Mouse (Mus musculus): Measurements from ENCODE around the gene Tulp2. TPM values are rescaled to one million over a fixed set of nuclear protein-coding genes. Genes with fewer than 3 reads are reported as not detected.

Tulp2 gene
- polyA plus RNA-seq, 1 experiment from 2014 or later, result 0.15 TPM

GRCm38 (mm10) chr7:45490822-45491221, 9.1 kb downstream of the Tulp2 start:
- Histone ChIP-seq H3K27ac (replicated peaks) (0 out of 2 replicates have a peak overlapping the region, but pooled peaks have one; percentile 1), H3K4me3 (replicated peaks) (no peak overlapping the region), H3K36me3 (peaks cover 35% of the 10 kb centered on the region), H3K4me2 (no peak overlapping the region), H3K27me3 (replicated peaks) (no peaks in the 10 kb centered on the region), H3K9me3 (replicated peaks) (no peaks in the 10 kb centered on the region), H3K4me1 (peaks cover 37% of the 10 kb centered on the region), H3K9ac (replicated peaks) (no peak overlapping the region)
- 25% methylated on average over 9 of the region's 9 CpGs for WGBS
- no peak for ATAC-seq (ENCODE audit: low FRiP score)

DNA sequence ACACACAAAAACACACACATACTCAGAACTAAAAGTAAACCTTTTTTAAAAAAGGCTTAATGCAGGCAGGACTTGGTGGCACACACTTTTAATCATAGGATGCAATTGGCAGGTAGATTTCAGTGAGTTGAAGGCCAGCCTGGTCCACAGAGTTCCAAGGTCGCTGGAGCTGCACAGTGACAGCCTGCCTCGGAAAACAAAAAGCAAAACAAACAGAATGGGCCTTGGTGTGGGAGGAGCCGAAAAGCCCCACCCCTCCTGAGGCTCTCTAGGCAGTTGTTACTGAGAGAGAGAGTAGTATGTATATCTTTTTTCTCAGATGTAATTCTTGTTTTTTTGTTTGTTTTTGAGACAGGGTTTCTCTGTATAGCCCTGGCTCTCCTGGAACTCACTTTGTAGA, 9.6 kb downstream of the Tulp2 start:
- Histone ChIP-seq H3K4me1 (peaks cover 37% of the 10 kb centered on the region), H3K4me3 (replicated peaks) (no peak overlapping the region), H3K9me3 (replicated peaks) (no peaks in the 10 kb centered on the region), H3K27ac (replicated peaks) (0 out of 2 replicates have a peak overlapping the region, but pooled peaks have one; percentile 1), H3K27me3 (replicated peaks) (no peaks in the 10 kb centered on the region), H3K9ac (replicated peaks) (no peak overlapping the region), H3K36me3 (peaks cover 39% of the 10 kb centered on the region), H3K4me2 (no peak overlapping the region)
- no peak for ATAC-seq (ENCODE audit: low FRiP score)
- 12% methylated on average over 3 of the region's 3 CpGs for WGBS

DNA sequence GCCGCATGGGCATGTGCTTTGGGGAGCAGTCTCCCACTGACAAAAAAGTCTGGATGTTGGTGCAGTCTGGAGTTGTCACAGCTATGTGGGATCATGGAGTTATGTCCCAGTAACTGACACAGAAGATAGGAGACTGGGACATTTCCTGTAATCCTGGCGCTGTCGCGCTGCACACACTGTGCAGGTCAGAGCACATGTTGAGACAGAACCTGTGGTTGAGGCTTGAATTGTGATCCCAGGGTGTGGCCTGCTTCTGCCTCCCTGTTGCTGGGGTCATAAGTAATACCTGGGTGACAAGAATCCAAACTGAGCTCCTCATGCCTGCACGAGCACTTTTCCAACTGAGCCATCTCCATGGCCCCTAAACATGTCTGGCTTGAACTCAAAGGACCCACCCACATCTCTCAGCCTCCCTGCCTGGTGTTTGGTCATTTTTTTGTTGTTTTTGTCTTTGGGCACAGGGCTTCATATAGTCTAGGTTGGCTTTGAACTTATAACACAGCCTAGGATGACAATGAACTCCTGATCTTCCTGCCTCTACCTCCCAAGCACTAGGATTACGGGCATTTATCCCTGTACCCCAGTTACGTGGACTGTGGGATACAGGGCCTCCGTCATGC, 10.7 kb downstream of the Tulp2 start:
- Histone ChIP-seq H3K4me2 (no peak overlapping the region), H3K4me1 (peaks cover 37% of the 10 kb centered on the region), H3K9me3 (replicated peaks) (no peaks in the 10 kb centered on the region), H3K9ac (replicated peaks) (no peak overlapping the region), H3K36me3 (peaks cover 50% of the 10 kb centered on the region), H3K4me3 (replicated peaks) (no peak overlapping the region), H3K27ac (replicated peaks) (no peak overlapping the region), H3K27me3 (replicated peaks) (no peaks in the 10 kb centered on the region)
- 96% methylated on average over 8 of the region's 8 CpGs for WGBS
- ATAC-seq (ENCODE audit: low FRiP score), result no peak

DNA sequence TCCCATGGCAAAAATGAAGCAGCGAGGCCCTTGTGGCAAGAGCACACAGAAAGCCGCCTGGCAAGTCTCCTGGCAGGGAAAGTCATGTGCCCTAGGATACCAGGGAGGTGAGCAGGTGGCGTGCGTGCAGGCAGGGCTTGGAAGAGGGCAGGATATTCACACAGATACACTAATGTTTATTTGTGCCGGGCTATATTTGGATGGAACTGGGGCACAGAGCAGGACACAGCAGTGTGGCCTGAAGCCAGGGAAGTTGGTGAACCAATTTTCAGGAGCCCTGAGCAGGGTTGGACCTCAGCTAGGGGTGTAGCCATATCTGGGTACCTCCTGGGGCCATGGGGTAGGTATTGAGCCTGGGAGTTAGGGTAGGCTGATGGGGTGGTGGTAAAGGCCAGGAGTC, 11.3 kb downstream of the Tulp2 start:
- no peak for ATAC-seq (ENCODE audit: low FRiP score)
- Histone ChIP-seq H3K9me3 (replicated peaks) (no peaks in the 10 kb centered on the region), H3K36me3 (peaks cover 56% of the 10 kb centered on the region), H3K27ac (replicated peaks) (no peak overlapping the region), H3K4me2 (no peak overlapping the region), H3K4me1 (peaks cover 35% of the 10 kb centered on the region), H3K27me3 (replicated peaks) (no peaks in the 10 kb centered on the region), H3K9ac (replicated peaks) (no peak overlapping the region), H3K4me3 (replicated peaks) (no peak overlapping the region)
- 92% methylated on average over 5 of the region's 5 CpGs for WGBS

- Histone ChIP-seq H3K4me2 (no peak overlapping the region), H3K9me3 (replicated peaks) (no peaks in the 10 kb centered on the region), H3K27ac (replicated peaks) (no peak overlapping the region), H3K4me3 (replicated peaks) (no peak overlapping the region), H3K4me1 (peaks cover 19% of the 10 kb centered on the region), H3K27me3 (replicated peaks) (no peaks in the 10 kb centered on the region), H3K9ac (replicated peaks) (no peak overlapping the region), H3K36me3 (peaks cover 72% of the 10 kb centered on the region)
- no peak for ATAC-seq (ENCODE audit: low FRiP score)
- WGBS, result 90% methylated on average over 9 of the region's 9 CpGs
These were observed 12.9 kb downstream of the Tulp2 start for GRCm38 (mm10) chr7:45494548-45494947.

DNA sequence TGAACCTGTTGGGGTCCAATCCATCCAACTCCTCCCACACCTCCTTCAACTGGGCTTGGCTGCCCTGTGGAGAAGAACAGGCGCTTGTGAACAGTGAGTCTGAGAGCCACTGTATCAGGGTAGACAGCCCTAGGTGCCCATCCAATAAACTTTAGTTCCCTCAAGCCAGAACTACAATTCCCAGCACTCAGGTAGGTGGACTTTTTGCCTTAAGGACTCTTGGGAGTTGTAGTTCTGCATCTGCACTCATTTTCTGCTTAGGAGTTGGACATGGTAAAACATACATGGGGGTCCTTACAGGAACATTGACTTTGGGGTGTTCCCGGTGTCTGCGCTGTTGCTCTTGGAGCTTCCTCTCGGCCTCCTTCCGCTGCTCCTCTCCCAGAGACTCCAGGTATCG, 16.8 kb downstream of the Tulp2 start:
- H3K9me3 ChIP-seq (replicated peaks), result no peaks in the 10 kb centered on the region
- H3K27me3 ChIP-seq (replicated peaks), result no peaks in the 10 kb centered on the region
- H3K4me3 ChIP-seq (replicated peaks), result no peak overlapping the region
- peaks cover 93% of the 10 kb centered on the region for H3K36me3 ChIP-seq
- no peak overlapping the region for H3K27ac ChIP-seq (replicated peaks)
- WGBS, result 95% methylated on average over 6 of the region's 6 CpGs
- no peak overlapping the region for H3K4me2 ChIP-seq
- H3K4me1 ChIP-seq, result peaks cover 3% of the 10 kb centered on the region; the same call in 1 of the 2 replicates
- no peak for ATAC-seq (ENCODE audit: low FRiP score)
- no peak overlapping the region for H3K9ac ChIP-seq (replicated peaks)

GRCm38 (mm10) chr7:45507583-45507982, 25.9 kb downstream of the Tulp2 start:
- Histone ChIP-seq H3K27ac (replicated peaks) (no peak overlapping the region), H3K4me1 (peaks cover 27% of the 10 kb centered on the region), H3K36me3 (peaks cover 33% of the 10 kb centered on the region), H3K4me2 (no peak overlapping the region), H3K9ac (replicated peaks) (no peak overlapping the region), H3K4me3 (replicated peaks) (no peak overlapping the region), H3K9me3 (replicated peaks) (no peaks in the 10 kb centered on the region), H3K27me3 (replicated peaks) (no peaks in the 10 kb centered on the region)
- 88% methylated on average over 6 of the region's 6 CpGs for WGBS
- no peak for ATAC-seq (ENCODE audit: low FRiP score)

- 78% methylated on average over 6 of the region's 6 CpGs for WGBS
- peak overlapping the region; percentile 84 for H3K4me3 ChIP-seq (replicated peaks)
- H3K9me3 ChIP-seq (replicated peaks), result no peaks in the 10 kb centered on the region
- H3K4me1 ChIP-seq, result peaks cover 24% of the 10 kb centered on the region
- H3K27me3 ChIP-seq (replicated peaks), result no peaks in the 10 kb centered on the region
- no peak overlapping the region for H3K27ac ChIP-seq (replicated peaks)
- H3K36me3 ChIP-seq, result peaks cover 26% of the 10 kb centered on the region
- peak overlapping the region; percentile 86; the same call in 1 of the 2 replicates for H3K9ac ChIP-seq (replicated peaks)
- no peak for ATAC-seq (ENCODE audit: low FRiP score)
- H3K4me2 ChIP-seq, result peak overlapping the region; percentile 97
These were observed 26.9 kb downstream of the Tulp2 start for GRCm38 (mm10) chr7:45508561-45508960.

GRCm38 (mm10) chr7:45509181-45509882, 27.7 kb downstream of the Tulp2 start:
- peak overlapping the region; percentile 86 for H3K9ac ChIP-seq (replicated peaks)
- H3K4me3 ChIP-seq (replicated peaks), result peak overlapping the region; percentile 84
- peak overlapping the region; percentile 97 for H3K4me2 ChIP-seq
- peaks cover 19% of the 10 kb centered on the region for H3K4me1 ChIP-seq
- peak overlapping the region; percentile 90; the same call in 1 of the 2 replicates for H3K27ac ChIP-seq (replicated peaks)
- 31% methylated on average over 19 of the region's 19 CpGs for WGBS
- H3K36me3 ChIP-seq, result peaks cover 26% of the 10 kb centered on the region
- ATAC-seq (ENCODE audit: low FRiP score), result peak; percentile 23; the same call in 1 of the 2 replicates
- no peaks in the 10 kb centered on the region for H3K27me3 ChIP-seq (replicated peaks)
- H3K9me3 ChIP-seq (replicated peaks), result no peaks in the 10 kb centered on the region

DNA sequence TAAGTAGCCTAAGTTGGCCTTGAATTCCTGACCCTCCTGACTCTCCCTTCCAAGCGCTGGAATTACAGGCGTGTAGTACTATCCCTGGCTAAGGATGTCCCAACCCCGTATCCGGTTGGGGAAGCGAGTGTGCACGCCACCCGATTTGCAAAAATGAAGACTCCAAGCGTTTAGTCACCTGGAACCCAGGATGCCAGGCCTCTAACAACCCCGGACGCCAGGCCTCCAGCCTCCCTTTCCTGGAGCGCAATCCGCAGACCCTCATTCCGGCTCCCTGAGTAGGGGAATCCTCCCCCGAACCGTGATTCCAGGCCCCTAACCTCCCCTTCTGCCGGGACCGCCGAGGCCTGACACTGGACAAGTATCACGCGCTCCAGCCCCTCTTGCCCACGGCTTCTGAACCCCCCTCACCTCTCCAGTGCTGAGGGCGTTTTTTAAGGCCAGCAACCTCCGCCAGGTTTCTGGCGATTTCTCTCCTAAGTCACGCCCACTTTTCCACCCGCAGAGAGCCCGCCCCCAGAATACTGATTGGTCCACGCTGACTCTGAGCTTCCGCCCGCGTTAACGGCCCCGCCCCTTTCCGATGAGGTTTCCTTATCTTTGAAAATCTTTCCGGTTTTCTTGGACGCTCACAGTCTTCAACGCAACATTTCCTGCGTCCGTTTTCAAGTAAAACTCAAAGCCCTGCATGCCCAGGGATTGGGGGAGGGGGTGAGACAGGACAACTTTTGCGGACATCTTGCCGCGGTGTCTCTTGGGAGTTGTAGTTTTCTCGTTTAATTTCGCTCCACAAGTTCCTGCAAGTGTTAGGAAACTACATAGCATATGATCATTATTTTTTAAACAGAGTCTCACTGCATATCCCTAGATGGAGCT, 28.5 kb downstream of the Tulp2 start, which contains the start of gene Nucb1:
TSS of gene Nucb1 (minus strand) at position 495 of the 876 bp plus-strand sequence.
- peak within 1 kb of the TSS; percentile 84 for H3K4me3 ChIP-seq (replicated peaks)
- H3K27me3 ChIP-seq (replicated peaks), result no peaks in the 10 kb centered on the region
- H3K36me3 ChIP-seq, result peaks cover 24% of the 10 kb centered on the region
- under 1% methylated on average over 44 of the region's 44 CpGs for WGBS
- peak; percentile 93 for ATAC-seq (ENCODE audit: low FRiP score)
- peaks cover 19% of the 10 kb centered on the region for H3K4me1 ChIP-seq
- H3K4me2 ChIP-seq, result peak within 1 kb of the TSS; percentile 97
- H3K27ac ChIP-seq (replicated peaks), result peak within 1 kb of the TSS; percentile 90
- peak within 1 kb of the TSS; percentile 86 for H3K9ac ChIP-seq (replicated peaks)
- no peaks in the 10 kb centered on the region for H3K9me3 ChIP-seq (replicated peaks)

- Histone ChIP-seq H3K4me2 (no peak overlapping the region), H3K27ac (replicated peaks) (no peak overlapping the region), H3K4me1 (peaks cover 3% of the 10 kb centered on the region), H3K9me3 (replicated peaks) (no peaks in the 10 kb centered on the region), H3K4me3 (replicated peaks) (no peak overlapping the region), H3K9ac (replicated peaks) (no peak overlapping the region), H3K36me3 (no peaks in the 10 kb centered on the region), H3K27me3 (replicated peaks) (no peaks in the 10 kb centered on the region)
- WGBS, result 89% methylated on average over 7 of the region's 7 CpGs
- no peak for ATAC-seq (ENCODE audit: low FRiP score)
These were observed 32.7 kb downstream of the Tulp2 start for GRCm38 (mm10) chr7:45514411-45514810.

Data from neural tube, embryonic 15.5 days (tissue).